Mouse (Mus musculus) forebrain, embryonic 14.5 days (tissue): Measurements from ENCODE around the gene Dlgap3. TPM values are rescaled to one million over a fixed set of nuclear protein-coding genes. Genes with fewer than 3 reads are reported as not detected.
A peak's percentile ranks its signal among the peaks of the same experiment; 100 is the strongest.

ENCODE experiments used
- ATAC-seq: fragments of 200-750 bp; cut with Nextera tagmentation; 2 replicates; pipeline ENCODE4 v1.8.0; 2017; ENCODE audit warnings: mild to moderate bottlenecking, moderate library complexity
- DNase-seq: peaks from one replicate; pipeline ENCODE4 v3.0.0-alpha.2; 2015; ENCODE audit warnings: low spot score
- H3K27ac ChIP-seq: fragments of 300-500 bp; sonication (generic); 2 replicates; pipeline ENCODE4 v1.5.1; 2014; ENCODE audit warnings: low read depth, mild to moderate bottlenecking, control low read depth, low read length, moderate library complexity
- H3K27me3 ChIP-seq: fragments of 300-500 bp; sonication (generic); replicated peaks from 2 replicates; pipeline ENCODE4 v1.6.1; 2014; ENCODE audit warnings: low read length, control low read depth, mixed read lengths; ENCODE audit not compliant: control insufficient read depth, insufficient read depth
- H3K36me3 ChIP-seq: fragments of 300-500 bp; sonication (generic); 2 replicates; pipeline ENCODE4 v1.6.1; 2014; ENCODE audit warnings: low read length, control low read depth; ENCODE audit not compliant: control insufficient read depth, insufficient read depth
- H3K4me1 ChIP-seq: fragments of 300-500 bp; sonication (generic); 2 replicates; pipeline ENCODE4 v1.6.1; 2014; ENCODE audit warnings: antibody characterized with exemption, low read length, control low read depth; ENCODE audit not compliant: control insufficient read depth, insufficient read depth
- H3K4me2 ChIP-seq: fragments of 300-500 bp; sonication (generic); 2 replicates; pipeline ENCODE4 v1.6.1; 2014; ENCODE audit warnings: mild to moderate bottlenecking, control low read depth, low read length
- H3K4me3 ChIP-seq: fragments of 300-500 bp; sonication (generic); 2 replicates; pipeline ENCODE4 v1.5.1; 2014; ENCODE audit warnings: low read depth, low read length, control low read depth
- H3K9ac ChIP-seq: fragments of 300-500 bp; sonication (generic); 2 replicates; pipeline ENCODE4 v1.6.1; 2014; ENCODE audit warnings: mild to moderate bottlenecking, low read length, control low read depth, moderate library complexity
- H3K9me3 ChIP-seq: fragments of 300-500 bp; sonication (generic); replicated peaks from 2 replicates; pipeline ENCODE4 v1.6.1; 2016; ENCODE audit warnings: low read length, control low read depth, mixed read lengths; ENCODE audit not compliant: control insufficient read depth
- WGBS: fragments of 180-500 bp; shearing (Covaris S2); extraction: QIAGEN DNeasy Blood & Tissue Kit; methylation state at CpG from one replicate; pipeline ENCODE4 v1.1.7; 2014; 5-methylcytosine and 5-hydroxymethylcytosine counted together
- polyA plus RNA-seq: library from polyadenylated mRNA; unstranded; fragments of >200 nt; fragmentation: Nextera tagmentation; extraction: Ambion mirVana; gene quantifications from 2 replicates; pipeline ENCODE4 v1.2.1, GENCODE M21; 2014

Dlgap3 gene
- polyA plus RNA-seq, 1 experiment from 2014 or later, result 8.4 TPM

- Histone ChIP-seq H3K27me3 (no peaks in the 10 kb centered on the region), H3K9me3 (no peaks in the 10 kb centered on the region), H3K36me3 (no peaks in the 10 kb centered on the region), H3K4me1 (peaks cover 31% of the 10 kb centered on the region), H3K4me2 (no peak overlapping the region), H3K4me3 (no peak overlapping the region), H3K9ac (no peak overlapping the region), H3K27ac (peak overlapping the region; percentile 81; the same call in 1 of the 2 replicates)
- ATAC-seq (no peak), DNase-seq (no peak)
- 94% methylated on average over 36 of the region's 40 CpGs for WGBS
These were observed 64.6 kb downstream of the Dlgap3 start for GRCm38 (mm10) chr4:127233416-127234125.

- H3K36me3 ChIP-seq, result no peaks in the 10 kb centered on the region
- no peaks in the 10 kb centered on the region for H3K9me3 ChIP-seq
- DNase-seq, result peak; percentile 92
- ATAC-seq, result peak; percentile 79
- no peaks in the 10 kb centered on the region for H3K27me3 ChIP-seq
- H3K9ac ChIP-seq, result peak overlapping the region; percentile 79
- peak overlapping the region; percentile 65 for H3K27ac ChIP-seq
- peaks cover 31% of the 10 kb centered on the region for H3K4me1 ChIP-seq
- peak overlapping the region; percentile 48 for H3K4me3 ChIP-seq
- peak overlapping the region; percentile 97 for H3K4me2 ChIP-seq
- WGBS, result under 1% methylated on average over 50 of the region's 67 CpGs
These were observed 66.9 kb downstream of the Dlgap3 start for GRCm38 (mm10) chr4:127235742-127236487.

- no peaks in the 10 kb centered on the region for H3K9me3 ChIP-seq
- peak overlapping the region; percentile 65; the same call in 1 of the 2 replicates for H3K27ac ChIP-seq
- H3K4me2 ChIP-seq, result peak overlapping the region; percentile 97
- peak overlapping the region; percentile 79 for H3K9ac ChIP-seq
- ATAC-seq (0 out of 2 replicates have a peak, but pooled peaks have one; percentile 7), DNase-seq (no peak)
- H3K36me3 ChIP-seq, result no peaks in the 10 kb centered on the region
- peak overlapping the region; percentile 48 for H3K4me3 ChIP-seq
- 3% methylated on average over 14 of the region's 14 CpGs for WGBS
- peaks cover 26% of the 10 kb centered on the region for H3K4me1 ChIP-seq
- no peaks in the 10 kb centered on the region for H3K27me3 ChIP-seq
These were observed 67.6 kb downstream of the Dlgap3 start for GRCm38 (mm10) chr4:127236631-127237030.

DNA sequence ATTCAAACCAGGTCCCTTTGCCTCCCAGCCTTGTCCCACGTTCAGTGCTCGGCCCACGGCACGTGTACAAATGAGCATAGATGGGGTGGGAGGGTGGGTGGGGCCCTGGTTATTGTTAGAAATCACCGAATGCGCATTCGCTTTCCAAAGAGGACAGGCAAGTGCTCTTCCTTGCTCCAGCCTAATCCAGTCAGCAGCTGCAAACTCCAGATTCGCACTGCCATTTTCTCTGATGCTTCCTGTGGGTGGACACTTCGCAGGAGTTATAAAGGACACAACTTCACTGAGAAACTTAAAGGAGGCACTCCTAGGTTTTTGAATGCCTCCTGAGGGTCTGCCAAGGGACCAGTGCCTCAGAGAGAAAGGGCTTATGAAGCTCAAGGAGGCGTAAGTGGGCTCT lies 68.3 kb downstream of the Dlgap3 start:
- Histone ChIP-seq H3K9me3 (no peaks in the 10 kb centered on the region), H3K4me1 (peaks cover 20% of the 10 kb centered on the region), H3K9ac (no peak overlapping the region), H3K4me2 (no peak overlapping the region), H3K36me3 (no peaks in the 10 kb centered on the region), H3K4me3 (no peak overlapping the region), H3K27me3 (no peaks in the 10 kb centered on the region), H3K27ac (no peak overlapping the region)
- no peak for ATAC-seq
- DNase-seq, result no peak
- whole genome bisulfite sequencing, result 47% methylated on average over 10 of the region's 10 CpGs

- DNase-seq, result no peak
- no peaks in the 10 kb centered on the region for H3K9me3 ChIP-seq
These were observed 73.7 kb downstream of the Dlgap3 start for GRCm38 (mm10) chr4:127242696-127243095.

DNA sequence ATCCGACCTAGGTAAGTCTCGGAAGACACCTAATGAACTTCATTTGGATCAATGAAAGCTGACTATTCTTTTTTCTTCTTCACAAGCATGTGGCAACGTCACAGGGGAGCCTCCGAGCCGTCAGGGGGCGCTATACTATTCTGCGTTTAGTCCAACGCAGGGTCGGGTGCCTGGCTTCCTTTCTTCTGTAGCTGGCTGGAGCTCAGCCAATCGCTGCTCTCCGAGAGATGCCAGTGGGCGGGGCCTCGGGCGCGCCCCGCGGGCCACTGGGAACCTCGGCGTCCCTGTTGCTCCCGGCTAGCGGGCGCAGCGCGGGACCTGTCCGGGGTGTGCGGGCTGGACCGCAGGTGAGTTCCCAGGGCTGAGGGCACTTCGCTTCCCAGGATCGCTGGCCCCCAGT lies 74.5 kb downstream of the Dlgap3 start, which contains the start of gene Smim12:
Smim12 (plus strand) TSS at position 233 of the 400 bp plus-strand sequence.
- peaks cover 20% of the 10 kb centered on the region for H3K36me3 ChIP-seq
- under 1% methylated on average over 29 of the region's 29 CpGs for WGBS
- no peaks in the 10 kb centered on the region for H3K9me3 ChIP-seq
- H3K27me3 ChIP-seq, result no peaks in the 10 kb centered on the region
- H3K4me3 ChIP-seq, result peak within 1 kb of the TSS; percentile 90
- peak within 1 kb of the TSS; percentile 85 for H3K4me2 ChIP-seq
- peak within 1 kb of the TSS; percentile 96 for H3K9ac ChIP-seq
- H3K4me1 ChIP-seq, result peaks cover 7% of the 10 kb centered on the region
- ATAC-seq (peak; percentile 96), DNase-seq (peak; percentile 99)
- 0 out of 2 replicates have a peak within 1 kb of the TSS, but pooled peaks have one; percentile 5 for H3K27ac ChIP-seq

More at GRCm38 (mm10) chr4:127242696-127243095, 73.7 kb downstream of the Dlgap3 start:
- Histone ChIP-seq H3K4me3 (no peak overlapping the region), H3K4me2 (no peak overlapping the region), H3K4me1 (peaks cover 7% of the 10 kb centered on the region), H3K27me3 (no peaks in the 10 kb centered on the region), H3K36me3 (peaks cover 13% of the 10 kb centered on the region), H3K27ac (no peak overlapping the region), H3K9ac (no peak overlapping the region)
- no peak for ATAC-seq
- 65% methylated on average over 6 of the region's 6 CpGs for WGBS

DNA sequence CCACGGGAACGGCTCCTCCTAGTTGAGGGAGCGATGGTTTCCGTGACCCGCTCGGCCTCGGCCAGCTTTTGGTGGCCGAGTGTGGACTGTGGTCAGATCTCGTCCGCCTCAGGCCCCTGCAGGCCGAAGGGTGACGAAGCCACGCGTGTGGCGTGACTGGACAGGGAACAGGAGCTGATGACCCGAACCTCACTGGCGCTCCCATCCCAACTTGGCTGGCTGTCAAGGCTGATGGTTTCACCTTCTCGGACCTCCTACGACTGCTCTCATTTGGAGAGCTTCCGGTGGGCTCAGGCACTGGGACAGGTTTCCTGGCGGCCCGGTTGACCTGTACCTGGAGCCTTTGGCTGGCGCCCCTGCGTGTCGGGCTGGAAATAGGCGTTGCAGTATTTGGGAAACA lies 74.9 kb downstream of the Dlgap3 start:
- DNase-seq (peak; percentile 22), ATAC-seq (0 out of 2 replicates have a peak, but pooled peaks have one; percentile 16)
- H3K4me1 ChIP-seq, result peaks cover 7% of the 10 kb centered on the region
- H3K27me3 ChIP-seq, result no peaks in the 10 kb centered on the region
- 0 out of 2 replicates have a peak overlapping the region, but pooled peaks have one; percentile 5 for H3K27ac ChIP-seq
- 2% methylated on average over 26 of the region's 26 CpGs for WGBS
- H3K4me2 ChIP-seq, result peak overlapping the region; percentile 85
- peak overlapping the region; percentile 96 for H3K9ac ChIP-seq
- peak overlapping the region; percentile 90 for H3K4me3 ChIP-seq
- peaks cover 20% of the 10 kb centered on the region for H3K36me3 ChIP-seq
- no peaks in the 10 kb centered on the region for H3K9me3 ChIP-seq

DNA sequence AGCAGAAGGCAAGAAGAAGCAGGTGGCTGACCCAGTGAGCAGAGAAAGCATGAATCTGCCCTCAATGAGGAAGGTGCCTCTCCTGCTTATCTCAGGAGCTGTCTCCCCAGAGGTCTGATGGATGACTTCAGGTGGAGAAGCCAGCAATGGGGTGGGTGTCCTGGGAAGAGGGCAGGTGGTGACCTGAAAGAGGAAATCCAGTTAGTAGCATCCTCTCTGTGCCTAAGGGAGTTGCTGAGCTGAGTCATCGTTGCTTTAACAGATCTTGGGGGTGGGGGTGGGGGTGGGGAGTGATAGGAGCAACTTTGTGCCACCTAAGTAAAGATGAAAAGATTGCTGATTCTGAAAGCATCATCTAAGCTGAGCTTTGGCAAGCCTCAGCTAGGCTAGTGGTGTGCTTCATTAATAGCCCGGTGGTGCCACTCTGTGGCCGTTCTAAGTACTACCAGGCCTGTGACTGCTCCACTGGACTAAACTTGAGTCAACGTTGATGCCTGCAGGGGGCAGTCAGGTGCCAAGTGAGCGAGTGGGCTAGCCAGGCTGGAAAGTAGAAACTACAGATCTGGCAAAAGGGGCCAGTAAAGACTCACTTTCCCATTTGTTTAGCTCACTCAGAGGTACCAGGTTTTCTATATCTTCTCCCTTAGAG lies 80.8 kb downstream of the Dlgap3 start:
- H3K9me3 ChIP-seq, result no peaks in the 10 kb centered on the region
- 2% methylated on average over 5 of the region's 5 CpGs for WGBS
- no peak overlapping the region for H3K9ac ChIP-seq
- H3K4me2 ChIP-seq, result no peak overlapping the region
- DNase-seq (peak; percentile 96), ATAC-seq (peak; percentile 94)
- no peaks in the 10 kb centered on the region; the same call in 1 of the 2 replicates for H3K4me1 ChIP-seq
- no peaks in the 10 kb centered on the region for H3K27me3 ChIP-seq
- H3K27ac ChIP-seq, result no peak overlapping the region
- H3K36me3 ChIP-seq, result peaks cover 20% of the 10 kb centered on the region
- no peak overlapping the region for H3K4me3 ChIP-seq
